Mouse (Mus musculus): ENCODE data around the gene Krt8. TPM values are rescaled to one million over a fixed set of nuclear protein-coding genes. Genes with fewer than 3 reads are reported as not detected.
"Not testable (repeated sequence)": the region's sequence is repeated elsewhere in the genome, so short reads cannot be mapped to it uniquely, and the experiment has no call there.

Krt8 gene
- polyA plus RNA-seq, 1 experiment from 2014 or later = 75.3 TPM

- no peaks in the 10 kb centered on the region for H3K9me3 ChIP-seq (replicated peaks)
- H3K27ac ChIP-seq = no peak overlapping the region
- H3K36me3 ChIP-seq = no peaks in the 10 kb centered on the region
- no peak overlapping the region for H3K4me3 ChIP-seq
- peaks cover 22% of the 10 kb centered on the region for H3K4me1 ChIP-seq
- peaks cover 78% of the 10 kb centered on the region for H3K27me3 ChIP-seq (replicated peaks)
- ATAC-seq = no peak
- H3K9ac ChIP-seq = no peak overlapping the region
- H3K4me2 ChIP-seq = peak overlapping the region; percentile 32
- WGBS (ENCODE audit: insufficient replicate concordance) = 9% methylated on average over 11 of the region's 11 CpGs
Measured at GRCm38 (mm10) chr15:102006317-102006716, 2.0 kb upstream of the Krt8 start.

- no peak overlapping the region for H3K4me2 ChIP-seq
- WGBS (ENCODE audit: insufficient replicate concordance) = 36% methylated on average over 4 of the region's 4 CpGs
- peaks cover 86% of the 10 kb centered on the region for H3K27me3 ChIP-seq (replicated peaks)
- H3K4me1 ChIP-seq = peaks cover 22% of the 10 kb centered on the region
- no peaks in the 10 kb centered on the region for H3K36me3 ChIP-seq
- H3K9me3 ChIP-seq (replicated peaks) = no peaks in the 10 kb centered on the region
- no peak overlapping the region for H3K27ac ChIP-seq
- no peak overlapping the region for H3K4me3 ChIP-seq
- H3K9ac ChIP-seq = no peak overlapping the region
- no peak for ATAC-seq
Measured at GRCm38 (mm10) chr15:102005290-102005689, 1.0 kb upstream of the Krt8 start.

DNA sequence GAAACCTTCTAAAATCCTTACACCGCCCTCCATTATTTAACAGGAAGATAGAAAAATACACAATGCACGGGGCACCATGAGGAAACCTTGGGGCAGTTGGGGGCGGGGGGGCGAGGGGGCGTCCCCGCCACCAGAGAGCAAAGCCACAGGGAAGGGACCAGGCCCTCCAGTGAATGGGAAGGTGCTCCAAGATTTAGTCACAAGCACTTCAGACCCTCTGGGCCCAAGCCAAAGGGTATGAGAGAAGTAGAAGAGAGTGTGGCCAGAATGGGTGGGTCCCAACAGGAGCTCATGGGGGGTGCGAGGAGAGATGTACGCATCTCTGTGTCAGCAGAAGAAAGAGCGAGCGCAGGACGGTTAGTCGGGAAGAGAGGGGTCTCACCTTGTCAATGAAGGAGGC lies 766 bp downstream of the Krt8 start:
- Histone ChIP-seq H3K4me2 (peak overlapping the region; percentile 65), H3K9me3 (replicated peaks) (no peaks in the 10 kb centered on the region), H3K36me3 (no peaks in the 10 kb centered on the region), H3K4me3 (peak overlapping the region; percentile 47), H3K27me3 (replicated peaks) (peaks cover 84% of the 10 kb centered on the region), H3K9ac (peak overlapping the region; percentile 46; the same call in 1 of the 2 replicates), H3K27ac (peak overlapping the region; percentile 60), H3K4me1 (peaks cover 22% of the 10 kb centered on the region)
- ATAC-seq = no peak
- 18% methylated on average over 12 of the region's 12 CpGs for WGBS (ENCODE audit: insufficient replicate concordance)

DNA sequence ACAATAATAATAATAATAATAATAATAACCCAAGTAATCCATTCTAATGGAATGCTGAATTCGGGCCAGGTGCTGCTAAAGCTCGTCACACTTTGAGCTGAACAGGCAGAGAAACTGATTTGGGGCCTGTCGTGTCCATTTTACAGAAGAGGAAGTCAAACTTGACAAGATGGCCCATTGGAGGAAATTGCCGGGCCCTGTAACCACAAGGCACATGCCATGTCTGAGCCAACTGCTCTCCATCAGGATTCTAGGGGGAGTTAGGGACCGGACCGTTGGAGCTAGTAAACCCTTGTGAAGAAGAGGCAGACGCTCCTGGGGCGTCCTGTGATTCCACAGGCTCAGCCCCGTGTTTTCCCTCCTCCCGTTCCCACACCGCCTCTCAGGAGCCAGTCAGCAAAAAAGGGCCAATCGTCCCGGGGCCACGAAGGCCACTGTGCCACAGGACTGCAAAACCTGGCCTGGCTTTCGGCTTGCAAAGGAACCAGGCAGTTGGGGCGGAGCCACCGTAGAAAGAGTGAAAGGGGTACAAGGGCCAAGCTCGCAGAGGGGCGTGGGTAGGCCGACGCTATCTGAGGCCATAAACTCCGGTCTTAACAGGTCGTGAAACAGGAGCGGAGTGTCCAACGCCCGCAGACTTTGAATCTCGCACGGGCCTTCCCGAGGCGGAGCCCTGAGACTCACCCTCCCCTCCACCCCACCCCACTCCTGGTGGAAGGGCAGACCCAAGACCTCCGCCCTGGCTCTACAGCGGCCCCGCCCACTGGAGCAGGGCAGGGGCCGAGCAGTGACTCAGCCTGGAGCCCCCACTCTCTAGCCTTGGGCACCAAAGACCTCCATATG lies 1.4 kb downstream of the Krt8 start:
- Histone ChIP-seq H3K27me3 (replicated peaks) (peaks cover 77% of the 10 kb centered on the region), H3K4me2 (peak overlapping the region; percentile 65), H3K36me3 (no peaks in the 10 kb centered on the region), H3K27ac (peak overlapping the region; percentile 60), H3K9ac (peak overlapping the region; percentile 46), H3K9me3 (replicated peaks) (no peaks in the 10 kb centered on the region), H3K4me3 (peak overlapping the region; percentile 47), H3K4me1 (peaks cover 22% of the 10 kb centered on the region)
- ATAC-seq = peak; percentile 61
- WGBS (ENCODE audit: insufficient replicate concordance) = 2% methylated on average over 34 of the region's 34 CpGs

DNA sequence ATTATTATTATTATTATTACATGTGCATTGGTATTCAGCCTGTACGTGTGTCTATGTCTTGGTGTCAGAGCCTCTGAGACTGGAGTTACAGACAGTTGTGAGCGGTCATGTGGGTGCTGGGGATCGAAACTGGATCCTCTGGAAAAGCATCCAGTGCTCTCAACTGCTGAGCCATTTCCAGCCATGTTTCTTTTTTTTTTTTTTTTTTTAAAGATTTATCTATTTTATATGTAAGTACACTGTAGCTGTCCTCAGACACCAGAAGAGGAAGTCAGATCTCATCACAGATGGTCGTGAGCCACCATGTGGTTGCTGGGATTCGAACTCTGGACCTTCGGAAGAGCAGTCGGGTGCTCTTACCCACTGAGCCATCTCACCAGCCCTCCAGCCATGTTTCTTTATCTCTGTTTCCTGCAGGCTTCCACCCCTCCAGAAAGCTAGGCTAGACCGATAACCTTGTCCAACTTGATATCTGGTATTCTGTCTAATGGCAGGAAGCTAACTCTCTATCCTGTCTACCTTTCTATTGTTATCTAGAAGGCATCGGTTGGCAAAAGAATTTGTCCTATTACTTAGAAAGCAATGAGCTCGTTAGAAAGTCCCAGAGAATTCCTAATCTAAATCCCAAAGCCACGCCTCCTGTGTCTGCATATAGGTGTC lies 4.5 kb downstream of the Krt8 start:
- Histone ChIP-seq H3K4me1 (peaks cover 24% of the 10 kb centered on the region), H3K9me3 (replicated peaks) (no peaks in the 10 kb centered on the region), H3K4me3 (no peak overlapping the region), H3K27me3 (replicated peaks) (peaks cover 47% of the 10 kb centered on the region), H3K4me2 (no peak overlapping the region), H3K36me3 (peaks cover 6% of the 10 kb centered on the region; the same call in 1 of the 2 replicates), H3K27ac (no peak overlapping the region), H3K9ac (no peak overlapping the region)
- ATAC-seq = no peak
- 44% methylated on average over 11 of the region's 11 CpGs for WGBS (ENCODE audit: insufficient replicate concordance)

GRCm38 (mm10) chr15:101999156-101999555 lies 5.1 kb downstream of the Krt8 start:
- Histone ChIP-seq H3K4me2 (no peak overlapping the region), H3K9ac (no peak overlapping the region), H3K27me3 (replicated peaks) (peaks cover 40% of the 10 kb centered on the region), H3K36me3 (peaks cover 6% of the 10 kb centered on the region; the same call in 1 of the 2 replicates), H3K9me3 (replicated peaks) (no peaks in the 10 kb centered on the region), H3K4me1 (peaks cover 30% of the 10 kb centered on the region), H3K4me3 (no peak overlapping the region), H3K27ac (no peak overlapping the region)
- 40% methylated on average over 11 of the region's 11 CpGs for WGBS (ENCODE audit: insufficient replicate concordance)
- ATAC-seq = no peak

DNA sequence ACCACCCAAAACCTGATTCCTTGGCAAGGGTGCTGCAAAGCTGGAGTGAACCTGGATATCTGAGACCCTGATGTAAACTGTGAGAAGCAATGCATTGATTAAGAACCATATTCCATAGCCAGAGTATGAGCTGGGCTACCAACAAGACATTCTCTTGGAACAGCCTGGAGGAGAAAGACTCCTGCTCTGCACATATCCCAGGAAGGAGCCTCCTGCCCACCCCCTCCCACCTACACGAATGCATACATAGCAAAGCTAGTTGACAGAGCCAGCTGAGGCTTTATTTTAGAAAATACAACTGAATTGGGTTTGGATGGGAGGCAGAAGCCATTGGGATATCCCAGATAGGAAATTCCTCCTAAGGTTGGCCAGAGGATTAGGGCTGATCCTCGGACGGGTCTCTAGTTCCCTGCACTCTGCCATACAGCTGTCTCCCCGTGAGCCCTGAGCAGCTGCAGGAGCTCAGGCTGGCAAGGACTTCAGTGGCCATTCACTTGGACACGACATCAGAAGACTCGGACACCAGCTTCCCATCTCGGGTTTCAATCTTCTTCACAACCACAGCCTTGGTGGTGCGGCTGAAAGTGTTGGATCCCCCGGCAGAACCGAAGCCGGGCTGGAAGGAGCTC lies 7.7 kb downstream of the Krt8 start:
- not testable (repeated sequence) for ATAC-seq; H3K9me3 ChIP-seq (replicated peaks); H3K4me2 ChIP-seq; H3K36me3 ChIP-seq; H3K27ac ChIP-seq; H3K4me3 ChIP-seq; H3K9ac ChIP-seq
- WGBS (ENCODE audit: insufficient replicate concordance) = 80% methylated on average over 11 of the region's 11 CpGs
- Histone ChIP-seq H3K4me1 (peaks cover 17% of the 10 kb centered on the region), H3K27me3 (replicated peaks) (peaks cover 14% of the 10 kb centered on the region; the same call in 1 of the 2 replicates)

GRCm38 (mm10) chr15:101995484-101996236 lies 8.6 kb downstream of the Krt8 start:
- Histone ChIP-seq H3K9me3 (replicated peaks) (no peaks in the 10 kb centered on the region), H3K27me3 (replicated peaks) (peaks cover 6% of the 10 kb centered on the region; the same call in 1 of the 2 replicates), H3K4me3 (no peak overlapping the region), H3K27ac (no peak overlapping the region), H3K4me2 (no peak overlapping the region), H3K36me3 (peaks cover 6% of the 10 kb centered on the region; the same call in 1 of the 2 replicates), H3K9ac (no peak overlapping the region), H3K4me1 (peaks cover 17% of the 10 kb centered on the region)
- 54% methylated on average over 4 of the region's 4 CpGs for WGBS (ENCODE audit: insufficient replicate concordance)
- 0 out of 2 replicates have a peak, but pooled peaks have one; percentile 43 for ATAC-seq

DNA sequence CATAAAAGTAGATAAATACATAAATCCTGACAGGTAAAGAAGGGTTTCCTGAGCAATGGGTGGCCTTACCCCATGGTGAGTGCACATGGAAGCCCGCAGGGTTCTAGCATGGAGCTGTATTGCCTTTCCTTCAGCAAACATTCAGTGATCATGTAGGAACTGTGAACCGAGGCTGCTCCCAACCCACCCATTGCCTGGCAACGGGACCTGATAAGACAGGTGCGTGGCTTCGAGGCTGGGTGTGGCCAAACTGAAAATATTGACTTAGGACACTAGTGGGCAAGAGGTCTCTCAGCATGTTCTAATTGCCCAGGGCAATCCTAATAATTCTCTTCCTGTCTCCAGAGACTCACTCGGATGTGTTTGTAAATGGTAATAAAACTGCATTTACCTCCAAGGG lies 9.9 kb downstream of the Krt8 start:
- Histone ChIP-seq H3K9ac (no peak overlapping the region), H3K27ac (no peak overlapping the region), H3K27me3 (replicated peaks) (peaks cover 4% of the 10 kb centered on the region; the same call in 1 of the 2 replicates), H3K4me3 (no peak overlapping the region), H3K4me2 (no peak overlapping the region), H3K9me3 (replicated peaks) (no peaks in the 10 kb centered on the region), H3K36me3 (peaks cover 6% of the 10 kb centered on the region; the same call in 1 of the 2 replicates), H3K4me1 (peaks cover 17% of the 10 kb centered on the region)
- no peak for ATAC-seq
- 53% methylated on average over 6 of the region's 6 CpGs for WGBS (ENCODE audit: insufficient replicate concordance)

DNA sequence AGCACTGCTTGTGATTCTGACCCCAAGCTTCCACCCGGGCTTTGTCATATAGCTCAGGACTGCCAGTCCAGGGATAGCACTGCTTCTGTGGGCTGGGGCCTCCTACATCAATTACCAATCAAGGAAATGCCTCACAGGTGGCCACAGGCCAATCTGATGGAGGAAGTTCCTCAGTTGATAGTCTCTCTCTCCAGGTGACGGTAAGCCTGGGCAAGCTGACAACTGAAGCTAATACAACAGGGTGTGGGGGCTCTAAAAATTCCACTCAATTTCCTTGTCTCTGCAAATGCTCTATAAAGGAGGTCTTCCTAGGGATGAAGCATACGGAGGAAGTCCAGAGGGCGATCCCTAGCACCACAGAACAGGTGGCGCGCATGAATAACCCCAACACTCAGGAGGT lies 13.3 kb downstream of the Krt8 start:
- Histone ChIP-seq H3K36me3 (peaks cover 6% of the 10 kb centered on the region; the same call in 1 of the 2 replicates), H3K9me3 (replicated peaks) (no peaks in the 10 kb centered on the region), H3K27ac (no peak overlapping the region), H3K4me3 (no peak overlapping the region), H3K4me1 (peaks cover 17% of the 10 kb centered on the region), H3K4me2 (no peak overlapping the region), H3K9ac (no peak overlapping the region), H3K27me3 (replicated peaks) (no peaks in the 10 kb centered on the region)
- ATAC-seq = no peak
- WGBS (ENCODE audit: insufficient replicate concordance) = 70% methylated on average over 6 of the region's 6 CpGs

DNA sequence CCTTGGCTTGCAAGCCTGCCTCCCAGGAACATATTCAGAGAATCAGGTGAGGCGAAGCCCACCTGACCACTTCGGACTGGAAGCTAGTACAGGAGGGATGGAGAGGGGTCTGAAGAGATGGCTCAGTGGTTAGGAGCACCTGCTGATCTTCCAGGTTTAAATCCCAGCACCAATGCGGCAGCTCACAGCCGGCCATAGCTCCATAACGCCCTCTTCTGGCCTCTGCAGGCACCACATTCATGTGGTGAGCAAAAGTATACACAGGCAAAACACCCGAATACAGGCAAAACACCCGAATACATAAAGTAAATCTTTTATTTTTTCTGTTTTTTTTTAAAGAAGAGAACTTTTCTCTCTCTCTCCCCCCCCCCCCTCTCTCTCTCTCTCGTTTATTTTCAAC lies 15.6 kb downstream of the Krt8 start:
- Histone ChIP-seq H3K4me3 (no peak overlapping the region), H3K27ac (no peak overlapping the region), H3K4me2 (no peak overlapping the region), H3K36me3 (no peaks in the 10 kb centered on the region), H3K27me3 (replicated peaks) (no peaks in the 10 kb centered on the region), H3K9ac (no peak overlapping the region), H3K4me1 (peaks cover 12% of the 10 kb centered on the region), H3K9me3 (replicated peaks) (no peaks in the 10 kb centered on the region)
- 52% methylated on average over 8 of the region's 8 CpGs for WGBS (ENCODE audit: insufficient replicate concordance)
- ATAC-seq = no peak
